Mouse (Mus musculus): Measurements from ENCODE around the gene Zmiz1. TPM values are rescaled to one million over a fixed set of nuclear protein-coding genes. Genes with fewer than 3 reads are reported as not detected.

The Zmiz1 gene
- polyA plus RNA-seq, 1 experiment: 27.2 TPM

- no peak overlapping the region for H3K4me3 ChIP-seq (replicated peaks; ENCODE audit: control insufficient read depth, low read depth, low read length)
- peak overlapping the region; percentile 18 for H3K27ac ChIP-seq (ENCODE audit: control insufficient read depth, insufficient read depth, low read depth, low read length, poor library complexity)
- H3K4me1 ChIP-seq (ENCODE audit: control insufficient read depth, insufficient read depth, low read length): peaks cover 27% of the 10 kb centered on the region
- TF ChIP-seq POLR2A (IDR thresholded peaks at IDR 0.05; ENCODE audit: borderline replicate concordance, control insufficient read depth, low read depth, low read length): no peak
- TF ChIP-seq CTCF (IDR thresholded peaks at IDR 0.05; ENCODE audit: control insufficient read depth, insufficient read depth, low read length): no peak
- WGBS: 61% methylated on average over 4 of the region's 4 CpGs
These were observed 65.9 kb downstream of the Zmiz1 start for GRCm38 (mm10) chr14:25524884-25525283.

GRCm38 (mm10) chr14:25525729-25526128 is 66.7 kb downstream of the Zmiz1 start:
- H3K27ac ChIP-seq (ENCODE audit: control insufficient read depth, insufficient read depth, low read depth, low read length, poor library complexity): peak overlapping the region; percentile 18
- H3K4me1 ChIP-seq (ENCODE audit: control insufficient read depth, insufficient read depth, low read length): peaks cover 27% of the 10 kb centered on the region
- TF ChIP-seq POLR2A (IDR thresholded peaks at IDR 0.05; ENCODE audit: borderline replicate concordance, control insufficient read depth, low read depth, low read length) (no peak), CTCF (IDR thresholded peaks at IDR 0.05; ENCODE audit: control insufficient read depth, insufficient read depth, low read length) (no peak)
- no peak overlapping the region for H3K4me3 ChIP-seq (replicated peaks; ENCODE audit: control insufficient read depth, low read depth, low read length)
- WGBS: 79% methylated on average over 8 of the region's 8 CpGs

GRCm38 (mm10) chr14:25526872-25527271 is 67.9 kb downstream of the Zmiz1 start:
- Histone ChIP-seq H3K4me3 (replicated peaks; ENCODE audit: control insufficient read depth, low read depth, low read length) (no peak overlapping the region), H3K27ac (ENCODE audit: control insufficient read depth, insufficient read depth, low read depth, low read length, poor library complexity) (peak overlapping the region; percentile 21; the same call in 1 of the 2 replicates), H3K4me1 (ENCODE audit: control insufficient read depth, insufficient read depth, low read length) (peaks cover 20% of the 10 kb centered on the region)
- 75% methylated on average over 8 of the region's 8 CpGs for WGBS
- no peak for TF ChIP-seq CTCF (IDR thresholded peaks at IDR 0.05; ENCODE audit: control insufficient read depth, insufficient read depth, low read length)
- TF ChIP-seq POLR2A (IDR thresholded peaks at IDR 0.05; ENCODE audit: borderline replicate concordance, control insufficient read depth, low read depth, low read length): no peak

GRCm38 (mm10) chr14:25527321-25527720 is 68.3 kb downstream of the Zmiz1 start:
- TF ChIP-seq CTCF (IDR thresholded peaks at IDR 0.05; ENCODE audit: control insufficient read depth, insufficient read depth, low read length) (no peak), POLR2A (IDR thresholded peaks at IDR 0.05; ENCODE audit: borderline replicate concordance, control insufficient read depth, low read depth, low read length) (no peak)
- 54% methylated on average over 2 of the region's 2 CpGs for whole genome bisulfite sequencing
- Histone ChIP-seq H3K27ac (ENCODE audit: control insufficient read depth, insufficient read depth, low read depth, low read length, poor library complexity) (peak overlapping the region; percentile 41), H3K4me3 (replicated peaks; ENCODE audit: control insufficient read depth, low read depth, low read length) (no peak overlapping the region), H3K4me1 (ENCODE audit: control insufficient read depth, insufficient read depth, low read length) (peaks cover 20% of the 10 kb centered on the region)

GRCm38 (mm10) chr14:25530342-25530741 is 71.4 kb downstream of the Zmiz1 start:
- Histone ChIP-seq H3K4me3 (replicated peaks; ENCODE audit: control insufficient read depth, low read depth, low read length) (no peak overlapping the region), H3K4me1 (ENCODE audit: control insufficient read depth, insufficient read depth, low read length) (peaks cover 10% of the 10 kb centered on the region), H3K27ac (ENCODE audit: control insufficient read depth, insufficient read depth, low read depth, low read length, poor library complexity) (no peak overlapping the region)
- TF ChIP-seq POLR2A (IDR thresholded peaks at IDR 0.05; ENCODE audit: borderline replicate concordance, control insufficient read depth, low read depth, low read length): no peak
- TF ChIP-seq CTCF (IDR thresholded peaks at IDR 0.05; ENCODE audit: control insufficient read depth, insufficient read depth, low read length): no peak
- WGBS: 14% methylated on average over 4 of the region's 4 CpGs

GRCm38 (mm10) chr14:25530815-25531214 is 71.8 kb downstream of the Zmiz1 start:
- no peak overlapping the region for H3K4me3 ChIP-seq (replicated peaks; ENCODE audit: control insufficient read depth, low read depth, low read length)
- TF ChIP-seq POLR2A (IDR thresholded peaks at IDR 0.05; ENCODE audit: borderline replicate concordance, control insufficient read depth, low read depth, low read length) (no peak), CTCF (IDR thresholded peaks at IDR 0.05; ENCODE audit: control insufficient read depth, insufficient read depth, low read length) (no peak)
- no peak overlapping the region for H3K27ac ChIP-seq (ENCODE audit: control insufficient read depth, insufficient read depth, low read depth, low read length, poor library complexity)
- H3K4me1 ChIP-seq (ENCODE audit: control insufficient read depth, insufficient read depth, low read length): peaks cover 8% of the 10 kb centered on the region
- WGBS: 66% methylated on average over 5 of the region's 5 CpGs

GRCm38 (mm10) chr14:25533010-25533409 is 74.0 kb downstream of the Zmiz1 start:
- no peak overlapping the region for H3K4me3 ChIP-seq (replicated peaks; ENCODE audit: control insufficient read depth, low read depth, low read length)
- no peak overlapping the region for H3K27ac ChIP-seq (ENCODE audit: control insufficient read depth, insufficient read depth, low read depth, low read length, poor library complexity)
- 73% methylated on average over 3 of the region's 3 CpGs for WGBS

GRCm38 (mm10) chr14:25533631-25534395 is 74.8 kb downstream of the Zmiz1 start:
- WGBS: 36% methylated on average over 9 of the region's 9 CpGs
- peaks cover 5% of the 10 kb centered on the region for H3K4me1 ChIP-seq (ENCODE audit: control insufficient read depth, insufficient read depth, low read length)
- H3K27ac ChIP-seq (ENCODE audit: control insufficient read depth, insufficient read depth, low read depth, low read length, poor library complexity): no peak overlapping the region
- TF ChIP-seq POLR2A (IDR thresholded peaks at IDR 0.05; ENCODE audit: borderline replicate concordance, control insufficient read depth, low read depth, low read length): no peak
- TF ChIP-seq CTCF (IDR thresholded peaks at IDR 0.05; ENCODE audit: control insufficient read depth, insufficient read depth, low read length): no peak
- H3K4me3 ChIP-seq (replicated peaks; ENCODE audit: control insufficient read depth, low read depth, low read length): no peak overlapping the region

More at GRCm38 (mm10) chr14:25533010-25533409, 74.0 kb downstream of the Zmiz1 start:
- no peak for TF ChIP-seq POLR2A (IDR thresholded peaks at IDR 0.05; ENCODE audit: borderline replicate concordance, control insufficient read depth, low read depth, low read length)
- no peak for TF ChIP-seq CTCF (IDR thresholded peaks at IDR 0.05; ENCODE audit: control insufficient read depth, insufficient read depth, low read length)
- H3K4me1 ChIP-seq (ENCODE audit: control insufficient read depth, insufficient read depth, low read length): peaks cover 5% of the 10 kb centered on the region
